Mouse (Mus musculus): ENCODE results near the gene Rpl36al. TPM values are rescaled to one million over a fixed set of nuclear protein-coding genes. Genes with fewer than 3 reads are reported as not detected.

Gene Rpl36al
- total and polyA plus RNA-seq, 2 experiments, result 129 to 466 TPM

- Histone ChIP-seq H3K4me1 (ENCODE audit: control insufficient read depth, insufficient read depth, low read length) (no peaks in the 10 kb centered on the region), H3K27ac (replicated peaks; ENCODE audit: insufficient read depth, low read depth, low read length) (no peak overlapping the region), H3K27me3 (ENCODE audit: control insufficient read depth, insufficient read depth, low read length) (no peaks in the 10 kb centered on the region), H3K4me3 (ENCODE audit: insufficient read depth, low read depth, low read length) (no peak overlapping the region), H3K9ac (ENCODE audit: low read depth, low read length) (no peak overlapping the region), H3K36me3 (ENCODE audit: control insufficient read depth, insufficient read depth, low read length) (no peaks in the 10 kb centered on the region), H3K79me2 (ENCODE audit: control insufficient read depth, insufficient read depth, low read length) (no peaks in the 10 kb centered on the region)
- no peak for DNase-seq (ENCODE audit: extremely low read depth, low read depth, low spot score)
- WGBS, result 80% methylated on average over 5 of the region's 5 CpGs
- TF ChIP-seq CTCF (IDR thresholded peaks at IDR 0.05; ENCODE audit: low read depth, low read length) (no peak), POLR2A (IDR thresholded peaks at IDR 0.05; ENCODE audit: extremely low read depth, insufficient read depth, low read length) (no peak)
Observed at GRCm38 (mm10) chr12:69147166-69147735, 36.6 kb downstream of the Rpl36al start.

- 82% methylated on average over 6 of the region's 6 CpGs for WGBS
- H3K4me3 ChIP-seq (ENCODE audit: insufficient read depth, low read depth, low read length), result no peak overlapping the region
- H3K27ac ChIP-seq (replicated peaks; ENCODE audit: insufficient read depth, low read depth, low read length), result no peak overlapping the region
- no peak overlapping the region for H3K9ac ChIP-seq (ENCODE audit: low read depth, low read length)
- no peak for DNase-seq (ENCODE audit: extremely low read depth, low read depth, low spot score)
- H3K27me3 ChIP-seq (ENCODE audit: control insufficient read depth, insufficient read depth, low read length), result no peaks in the 10 kb centered on the region
- H3K36me3 ChIP-seq (ENCODE audit: control insufficient read depth, insufficient read depth, low read length), result no peaks in the 10 kb centered on the region
- TF ChIP-seq POLR2A (IDR thresholded peaks at IDR 0.05; ENCODE audit: extremely low read depth, insufficient read depth, low read length) (no peak), CTCF (IDR thresholded peaks at IDR 0.05; ENCODE audit: low read depth, low read length) (no peak)
- H3K4me1 ChIP-seq (ENCODE audit: control insufficient read depth, insufficient read depth, low read length), result no peaks in the 10 kb centered on the region
- no peaks in the 10 kb centered on the region for H3K79me2 ChIP-seq (ENCODE audit: control insufficient read depth, insufficient read depth, low read length)
Observed at GRCm38 (mm10) chr12:69143460-69143859, 40.4 kb downstream of the Rpl36al start.

- Histone ChIP-seq H3K4me1 (ENCODE audit: control insufficient read depth, insufficient read depth, low read length) (no peaks in the 10 kb centered on the region), H3K9ac (ENCODE audit: low read depth, low read length) (no peak overlapping the region), H3K27me3 (ENCODE audit: control insufficient read depth, insufficient read depth, low read length) (no peaks in the 10 kb centered on the region), H3K36me3 (ENCODE audit: control insufficient read depth, insufficient read depth, low read length) (no peaks in the 10 kb centered on the region), H3K27ac (replicated peaks; ENCODE audit: insufficient read depth, low read depth, low read length) (no peak overlapping the region), H3K79me2 (ENCODE audit: control insufficient read depth, insufficient read depth, low read length) (no peaks in the 10 kb centered on the region), H3K4me3 (ENCODE audit: insufficient read depth, low read depth, low read length) (no peak overlapping the region)
- 85% methylated on average over 7 of the region's 7 CpGs for WGBS
- TF ChIP-seq POLR2A (IDR thresholded peaks at IDR 0.05; ENCODE audit: extremely low read depth, insufficient read depth, low read length) (no peak), CTCF (IDR thresholded peaks at IDR 0.05; ENCODE audit: low read depth, low read length) (no peak)
- no peak for DNase-seq (ENCODE audit: extremely low read depth, low read depth, low spot score)
Observed at GRCm38 (mm10) chr12:69139841-69140240, 44.0 kb downstream of the Rpl36al start.

- Histone ChIP-seq H3K27ac (replicated peaks; ENCODE audit: insufficient read depth, low read depth, low read length) (no peak overlapping the region), H3K9ac (ENCODE audit: low read depth, low read length) (no peak overlapping the region), H3K4me1 (ENCODE audit: control insufficient read depth, insufficient read depth, low read length) (no peaks in the 10 kb centered on the region), H3K4me3 (ENCODE audit: insufficient read depth, low read depth, low read length) (no peak overlapping the region), H3K79me2 (ENCODE audit: control insufficient read depth, insufficient read depth, low read length) (no peaks in the 10 kb centered on the region), H3K27me3 (ENCODE audit: control insufficient read depth, insufficient read depth, low read length) (no peaks in the 10 kb centered on the region), H3K36me3 (ENCODE audit: control insufficient read depth, insufficient read depth, low read length) (no peaks in the 10 kb centered on the region)
- 89% methylated on average over 3 of the region's 3 CpGs for WGBS
- no peak for DNase-seq (ENCODE audit: extremely low read depth, low read depth, low spot score)
- no peak for TF ChIP-seq POLR2A (IDR thresholded peaks at IDR 0.05; ENCODE audit: extremely low read depth, insufficient read depth, low read length)
- TF ChIP-seq CTCF (IDR thresholded peaks at IDR 0.05; ENCODE audit: low read depth, low read length), result no peak
Observed at GRCm38 (mm10) chr12:69139201-69139600, 44.7 kb downstream of the Rpl36al start.

Other genes with a start within 250 kb of the Rpl36al start
- 137 and 202 TPM in 2 replicates for gene Rps29, start 24.9 kb downstream of the Rpl36al start, total RNA-seq (2014; rRNA removed)
- gene Rps29, start 24.9 kb downstream of the Rpl36al start, polyA plus RNA-seq (2012; rRNA removed), result 779 and 865 TPM in 2 replicates
- gene Lrr1, start 15.3 kb downstream of the Rpl36al start, total RNA-seq (2014; rRNA removed), result 0.67 TPM in 1 of 2 replicates, not detected in the other
- gene Lrr1, start 15.3 kb downstream of the Rpl36al start, polyA plus RNA-seq (2012; rRNA removed), result not detected in 2 replicates
- gene Mgat2, start 74 bp upstream of the Rpl36al start, total RNA-seq (2014; rRNA removed), result 33.9 and 34.0 TPM in 2 replicates
- 15.8 and 16.7 TPM in 2 replicates for gene Mgat2, start 74 bp upstream of the Rpl36al start, polyA plus RNA-seq (2012; rRNA removed)
- gene Gm49383, start 13.0 kb upstream of the Rpl36al start, total RNA-seq (2014; rRNA removed), result 2.4 and 3.3 TPM in 2 replicates
- gene Gm49383, start 13.0 kb upstream of the Rpl36al start, polyA plus RNA-seq (2012; rRNA removed), result 1.1 and 1.8 TPM in 2 replicates
- 0.74 and 1.0 TPM in 2 replicates for gene Dnaaf2, start 14.3 kb upstream of the Rpl36al start, total RNA-seq (2014; rRNA removed)
- gene Dnaaf2, start 14.3 kb upstream of the Rpl36al start, polyA plus RNA-seq (2012; rRNA removed), result 0.64 and 1.1 TPM in 2 replicates
- gene Gm49384, start 20.2 kb upstream of the Rpl36al start, total RNA-seq (2014; rRNA removed), result 0.92 and 1.5 TPM in 2 replicates
- 0.87 TPM in 1 of 2 replicates, not detected in the other for gene Gm49384, start 20.2 kb upstream of the Rpl36al start, polyA plus RNA-seq (2012; rRNA removed)
- 0.74 and 1.8 TPM in 2 replicates for gene Pole2, start 44.1 kb upstream of the Rpl36al start, total RNA-seq (2014; rRNA removed)
- 0.24 and 0.36 TPM in 2 replicates for gene Pole2, start 44.1 kb upstream of the Rpl36al start, polyA plus RNA-seq (2012; rRNA removed)
- gene Klhdc1, start 57.1 kb upstream of the Rpl36al start, total RNA-seq (2014; rRNA removed), result 0.46 and 0.67 TPM in 2 replicates
- gene Klhdc1, start 57.1 kb upstream of the Rpl36al start, polyA plus RNA-seq (2012; rRNA removed), result 0.07 and 0.10 TPM in 2 replicates
- gene Klhdc2, start 112.6 kb upstream of the Rpl36al start, total RNA-seq (2014; rRNA removed), result 40.5 and 43.0 TPM in 2 replicates
- gene Klhdc2, start 112.6 kb upstream of the Rpl36al start, polyA plus RNA-seq (2012; rRNA removed), result 22.2 TPM in 2 replicates
- 14.6 and 16.0 TPM in 2 replicates for gene Nemf, start 173.1 kb upstream of the Rpl36al start, total RNA-seq (2014; rRNA removed)
- gene Nemf, start 173.1 kb upstream of the Rpl36al start, polyA plus RNA-seq (2012; rRNA removed), result 1.7 and 2.2 TPM in 2 replicates
- gene Arf6, start 188.1 kb upstream of the Rpl36al start, total RNA-seq (2014; rRNA removed), result 40.7 and 48.3 TPM in 2 replicates
- gene Arf6, start 188.1 kb upstream of the Rpl36al start, polyA plus RNA-seq (2012; rRNA removed), result 62.7 and 66.7 TPM in 2 replicates
- gene Gm9887, start 188.4 kb upstream of the Rpl36al start, total RNA-seq (2014; rRNA removed), result 0.20 and 0.37 TPM in 2 replicates
- 0.48 and 0.85 TPM in 2 replicates for gene Gm9887, start 188.4 kb upstream of the Rpl36al start, polyA plus RNA-seq (2012; rRNA removed)

All from liver, adult 2 months (tissue).